Mouse (Mus musculus): ENCODE measurements around the gene 1700069L16Rik. TPM values are rescaled to one million over a fixed set of nuclear protein-coding genes. Genes with fewer than 3 reads are reported as not detected.

The 1700069L16Rik gene
- polyA plus RNA-seq, 1 experiment from 2014 or later, result not detected

- no peak for DNase-seq
Measured at GRCm38 (mm10) chr5:113723567-113724237, 870 bp downstream of the 1700069L16Rik start.

GRCm38 (mm10) chr5:113722224-113723013 lies 2.2 kb downstream of the 1700069L16Rik start:
- H3K4me1 ChIP-seq (ENCODE audit: insufficient read depth), result no peaks in the 10 kb centered on the region
- H3K9ac ChIP-seq, result no peak overlapping the region
- no peak overlapping the region for H3K4me3 ChIP-seq (ENCODE audit: low read depth, low read length)
- H3K9me3 ChIP-seq (ENCODE audit: low read depth, low read length), result no peaks in the 10 kb centered on the region
- H3K4me2 ChIP-seq, result no peak overlapping the region
- no peak for ATAC-seq (ENCODE audit: insufficient read depth)
- no peaks in the 10 kb centered on the region for H3K27me3 ChIP-seq (ENCODE audit: insufficient read depth, low read length)
- H3K27ac ChIP-seq (ENCODE audit: low read depth), result no peak overlapping the region
- TF ChIP-seq CTCF (IDR thresholded peaks at IDR 0.05; ENCODE audit: low read depth), result peak; percentile 55
- no peak for DNase-seq
- 79% methylated on average over 10 of the region's 10 CpGs for WGBS
- H3K36me3 ChIP-seq (ENCODE audit: insufficient read depth), result no peaks in the 10 kb centered on the region

More at GRCm38 (mm10) chr5:113723567-113724237, 870 bp downstream of the 1700069L16Rik start:
- 32% methylated on average over 8 of the region's 8 CpGs for WGBS
- TF ChIP-seq CTCF (IDR thresholded peaks at IDR 0.05; ENCODE audit: low read depth), result no peak
- H3K4me3 ChIP-seq (ENCODE audit: low read depth, low read length), result no peak overlapping the region
- no peak overlapping the region for H3K9ac ChIP-seq
- no peak overlapping the region for H3K27ac ChIP-seq (ENCODE audit: low read depth)
- H3K4me2 ChIP-seq, result no peak overlapping the region
- ATAC-seq (ENCODE audit: insufficient read depth), result no peak
- no peaks in the 10 kb centered on the region for H3K4me1 ChIP-seq (ENCODE audit: insufficient read depth)
- H3K27me3 ChIP-seq (ENCODE audit: insufficient read depth, low read length), result no peaks in the 10 kb centered on the region
- H3K9me3 ChIP-seq (ENCODE audit: low read depth, low read length), result no peaks in the 10 kb centered on the region
- H3K36me3 ChIP-seq (ENCODE audit: insufficient read depth), result no peaks in the 10 kb centered on the region

DNA sequence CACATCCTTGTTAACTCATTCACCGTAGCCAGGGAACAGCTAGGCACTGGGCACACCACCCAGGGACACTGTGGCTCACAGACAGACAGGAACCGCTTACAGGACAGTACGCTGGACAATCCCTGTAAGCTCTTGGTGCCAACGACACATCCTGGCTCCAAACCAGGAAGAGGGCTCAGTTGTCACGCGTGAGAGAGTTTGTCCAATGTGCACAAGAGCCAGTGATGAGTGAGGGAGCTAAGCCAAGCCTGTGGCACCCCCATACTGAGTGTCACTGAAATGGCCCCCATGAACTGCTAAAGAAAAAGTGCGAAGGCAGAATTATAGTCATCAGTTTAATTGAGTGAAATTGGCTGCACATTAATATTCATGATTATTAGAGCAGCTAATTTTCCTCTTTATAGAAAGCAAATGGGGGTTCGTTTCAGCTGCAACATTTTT lies 5.3 kb downstream of the 1700069L16Rik start:
- WGBS, result 79% methylated on average over 8 of the region's 8 CpGs
- Histone ChIP-seq H3K9me3 (ENCODE audit: low read depth, low read length) (no peaks in the 10 kb centered on the region), H3K27ac (ENCODE audit: low read depth) (no peak overlapping the region), H3K4me2 (no peak overlapping the region), H3K27me3 (ENCODE audit: insufficient read depth, low read length) (no peaks in the 10 kb centered on the region), H3K4me3 (ENCODE audit: low read depth, low read length) (no peak overlapping the region), H3K9ac (no peak overlapping the region), H3K36me3 (ENCODE audit: insufficient read depth) (no peaks in the 10 kb centered on the region), H3K4me1 (ENCODE audit: insufficient read depth) (no peaks in the 10 kb centered on the region)
- no peak for DNase-seq
- ATAC-seq (ENCODE audit: insufficient read depth), result no peak
- TF ChIP-seq CTCF (IDR thresholded peaks at IDR 0.05; ENCODE audit: low read depth), result no peak

- no peak for TF ChIP-seq CTCF (IDR thresholded peaks at IDR 0.05; ENCODE audit: low read depth)
- no peak overlapping the region for H3K9ac ChIP-seq
- no peak overlapping the region for H3K4me3 ChIP-seq (ENCODE audit: low read depth, low read length)
- ATAC-seq (ENCODE audit: insufficient read depth) (no peak), DNase-seq (peak; percentile 93)
- no peaks in the 10 kb centered on the region for H3K27me3 ChIP-seq (ENCODE audit: insufficient read depth, low read length)
- H3K4me1 ChIP-seq (ENCODE audit: insufficient read depth), result no peaks in the 10 kb centered on the region
- H3K9me3 ChIP-seq (ENCODE audit: low read depth, low read length), result no peaks in the 10 kb centered on the region
- WGBS, result 6% methylated on average over 12 of the region's 12 CpGs
- no peak overlapping the region for H3K4me2 ChIP-seq
- H3K36me3 ChIP-seq (ENCODE audit: insufficient read depth), result no peaks in the 10 kb centered on the region
- H3K27ac ChIP-seq (ENCODE audit: low read depth), result no peak overlapping the region
Measured at GRCm38 (mm10) chr5:113716581-113717388, 7.8 kb downstream of the 1700069L16Rik start.

DNA sequence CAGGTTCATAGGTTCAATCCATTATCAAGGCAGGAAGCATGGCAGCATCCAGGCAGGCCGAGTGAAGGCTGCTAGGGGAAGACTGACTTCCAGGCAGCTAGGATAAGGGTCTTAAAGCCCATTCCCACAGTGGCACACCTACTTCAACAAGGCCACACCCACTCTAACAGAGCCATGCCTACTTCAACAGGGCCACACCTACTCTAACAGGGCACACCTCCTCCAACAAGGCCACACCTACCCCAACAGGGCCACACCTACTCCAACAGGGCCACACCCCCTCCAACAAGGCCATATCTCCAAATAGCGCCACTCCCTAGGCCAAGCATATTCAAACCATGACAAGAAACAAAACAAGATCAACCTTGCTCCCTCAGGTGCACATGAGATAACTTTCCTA lies 11.7 kb downstream of the 1700069L16Rik start:
- Histone ChIP-seq H3K4me3 (ENCODE audit: low read depth, low read length) (no peak overlapping the region), H3K9me3 (ENCODE audit: low read depth, low read length) (no peaks in the 10 kb centered on the region), H3K4me2 (no peak overlapping the region), H3K27me3 (ENCODE audit: insufficient read depth, low read length) (no peaks in the 10 kb centered on the region), H3K9ac (no peak overlapping the region), H3K36me3 (ENCODE audit: insufficient read depth) (no peaks in the 10 kb centered on the region), H3K27ac (ENCODE audit: low read depth) (no peak overlapping the region), H3K4me1 (ENCODE audit: insufficient read depth) (no peaks in the 10 kb centered on the region)
- ATAC-seq (ENCODE audit: insufficient read depth) (no peak), DNase-seq (no peak)
- no peak for TF ChIP-seq CTCF (IDR thresholded peaks at IDR 0.05; ENCODE audit: low read depth)
- 50% methylated on average over 2 of the region's 2 CpGs for WGBS

DNA sequence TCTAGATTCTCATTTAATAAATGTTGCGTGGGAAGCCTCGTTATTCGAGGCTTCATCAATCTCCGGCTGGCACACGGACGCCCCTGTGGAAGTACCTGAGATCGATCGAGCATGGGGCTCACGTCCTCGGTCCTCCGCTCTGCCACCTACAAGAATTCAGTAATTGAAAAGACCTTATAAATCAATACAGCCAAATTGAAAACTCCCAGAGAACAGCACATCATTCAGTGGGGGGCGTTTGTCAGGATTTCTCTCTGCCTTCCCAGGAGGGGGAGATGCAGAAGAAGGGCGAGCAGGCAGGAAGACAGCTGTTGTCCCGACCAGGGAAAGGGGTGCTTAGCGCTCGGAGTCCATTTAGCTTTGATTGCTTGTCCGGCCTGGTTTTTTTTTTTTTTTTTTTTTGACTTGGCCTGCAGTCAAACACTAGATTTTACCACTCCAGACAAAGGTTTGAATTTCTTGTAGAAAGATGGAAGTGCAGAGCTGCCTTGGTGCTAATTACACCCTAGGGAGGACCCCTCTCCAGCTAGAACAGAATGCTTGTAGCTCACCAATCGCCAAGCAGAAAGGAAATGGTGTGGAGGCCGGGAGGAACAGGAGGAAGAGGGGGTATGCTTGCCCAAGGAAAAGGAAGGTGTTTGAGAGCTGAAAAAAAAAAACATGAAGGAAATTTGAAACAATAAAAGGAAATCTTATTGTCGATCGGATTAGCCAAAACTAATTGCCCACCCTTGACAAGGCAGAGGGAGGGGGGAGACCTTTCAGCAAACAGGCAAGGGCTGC lies 20.6 kb downstream of the 1700069L16Rik start:
- H3K9ac ChIP-seq, result no peak overlapping the region
- no peak for TF ChIP-seq CTCF (IDR thresholded peaks at IDR 0.05; ENCODE audit: low read depth)
- H3K27me3 ChIP-seq (ENCODE audit: insufficient read depth, low read length), result no peaks in the 10 kb centered on the region
- 44% methylated on average over 21 of the region's 21 CpGs for WGBS
- DNase-seq (peak; percentile 47), ATAC-seq (ENCODE audit: insufficient read depth) (no peak)
- no peak overlapping the region for H3K4me3 ChIP-seq (ENCODE audit: low read depth, low read length)
- no peaks in the 10 kb centered on the region for H3K9me3 ChIP-seq (ENCODE audit: low read depth, low read length)
- H3K4me2 ChIP-seq, result no peak overlapping the region
- H3K4me1 ChIP-seq (ENCODE audit: insufficient read depth), result no peaks in the 10 kb centered on the region
- no peaks in the 10 kb centered on the region for H3K36me3 ChIP-seq (ENCODE audit: insufficient read depth)
- no peak overlapping the region for H3K27ac ChIP-seq (ENCODE audit: low read depth)
